Mouse (Mus musculus) embryo, embryonic 11 days (tissue): ENCODE data around the gene Pde6h.

Source experiments
- DNase-seq: peaks from one replicate; pipeline ENCODE4 v3.0.0-alpha.2; 2015

Pde6h gene

DNA sequence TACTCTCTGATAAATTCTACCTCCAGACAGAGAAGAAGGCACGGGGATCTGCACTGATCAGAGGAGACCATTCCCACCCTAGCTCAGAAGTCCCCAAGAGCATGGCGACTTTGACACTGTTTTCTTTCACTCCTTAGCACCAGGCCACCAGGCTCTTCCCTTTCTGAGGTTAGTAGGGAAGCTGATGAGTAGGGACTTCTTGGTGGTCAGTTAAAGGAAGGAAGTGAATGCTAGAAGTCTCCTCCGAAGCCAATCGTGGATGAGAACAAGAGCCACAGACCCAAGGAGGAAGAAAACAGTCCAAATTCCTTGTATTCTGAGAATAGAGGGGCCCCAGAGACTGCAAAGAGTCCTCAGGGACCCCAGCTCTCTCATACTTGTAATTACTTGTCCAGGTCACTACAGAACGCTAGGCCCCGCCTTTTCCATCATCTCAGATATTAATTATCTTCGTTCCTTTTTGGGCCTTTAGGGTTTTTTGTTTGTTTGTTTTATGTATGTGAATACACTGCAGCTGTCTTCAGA lies 65.0 kb downstream of the Pde6h start:
- DNase-seq: no peak

DNA sequence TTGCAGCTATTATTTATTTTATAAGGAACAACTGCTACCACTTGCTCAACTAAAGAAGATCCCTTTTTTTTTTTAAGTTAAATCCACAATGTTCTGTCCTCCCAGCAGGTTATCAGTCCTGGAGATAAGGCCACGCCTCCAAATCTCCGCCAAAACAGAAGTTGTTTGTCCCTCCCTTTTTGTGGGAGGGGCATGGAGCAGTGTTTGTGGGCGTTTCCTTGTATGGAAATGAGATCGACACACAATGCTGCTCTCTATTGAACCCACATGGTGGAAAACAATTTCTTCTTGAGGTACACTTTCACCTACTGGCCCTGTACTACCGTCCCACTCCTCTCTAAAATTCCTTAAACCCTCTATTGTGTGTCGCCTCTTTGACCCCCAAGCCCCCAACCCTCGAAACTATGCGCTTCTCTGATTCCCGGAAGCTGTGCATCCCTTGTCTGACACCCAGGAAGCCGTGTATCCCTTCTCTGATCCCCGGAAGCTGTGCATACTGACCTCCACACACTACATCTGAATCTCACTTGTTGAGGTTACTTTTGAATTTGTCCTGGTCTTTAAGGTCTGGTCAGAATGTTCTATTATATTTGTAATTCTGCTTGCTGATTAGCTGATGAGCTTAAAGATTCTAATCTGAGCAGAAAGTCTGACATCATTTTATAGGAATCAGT lies 66.3 kb downstream of the Pde6h start:
- peak; percentile 44 for DNase-seq

DNA sequence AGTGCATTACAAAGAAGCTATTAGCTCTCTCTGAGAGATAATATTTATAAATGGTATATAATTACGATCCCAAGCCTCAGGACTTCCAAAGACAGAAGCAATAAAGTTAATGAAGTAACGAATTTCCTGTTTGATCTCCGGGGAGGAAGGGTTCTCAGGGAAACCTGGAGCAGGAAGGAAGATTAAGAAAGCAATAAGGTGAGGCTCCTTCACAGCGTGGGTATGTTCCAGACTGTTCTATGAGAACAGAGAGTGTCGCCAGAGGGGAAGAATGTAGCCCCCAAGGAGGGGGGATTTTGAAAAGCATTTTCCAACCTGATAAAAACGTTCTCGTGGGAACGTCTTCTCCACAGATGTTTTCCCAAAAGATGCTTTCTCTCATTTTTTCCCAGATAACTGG lies 66.9 kb downstream of the Pde6h start:
- DNase-seq: no peak

DNA sequence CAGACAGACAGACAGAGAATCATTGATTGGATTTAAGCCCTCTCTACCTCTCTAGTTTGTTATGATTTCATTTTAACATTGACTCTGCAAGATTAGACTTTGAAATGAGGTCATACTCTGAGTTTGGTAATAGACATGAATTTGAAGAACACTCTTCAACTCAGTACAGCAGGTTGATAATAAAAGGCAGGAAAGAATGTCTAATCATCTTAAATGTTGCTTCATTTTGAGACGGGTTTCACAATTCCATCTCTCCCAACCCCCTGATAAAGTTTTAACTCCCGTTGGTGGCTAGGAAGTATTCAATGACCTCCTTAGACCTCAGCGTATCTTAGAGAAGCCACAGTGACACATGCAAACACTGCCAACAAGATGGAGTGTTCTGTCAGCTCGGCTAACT lies 69.9 kb downstream of the Pde6h start:
- no peak for DNase-seq

DNA sequence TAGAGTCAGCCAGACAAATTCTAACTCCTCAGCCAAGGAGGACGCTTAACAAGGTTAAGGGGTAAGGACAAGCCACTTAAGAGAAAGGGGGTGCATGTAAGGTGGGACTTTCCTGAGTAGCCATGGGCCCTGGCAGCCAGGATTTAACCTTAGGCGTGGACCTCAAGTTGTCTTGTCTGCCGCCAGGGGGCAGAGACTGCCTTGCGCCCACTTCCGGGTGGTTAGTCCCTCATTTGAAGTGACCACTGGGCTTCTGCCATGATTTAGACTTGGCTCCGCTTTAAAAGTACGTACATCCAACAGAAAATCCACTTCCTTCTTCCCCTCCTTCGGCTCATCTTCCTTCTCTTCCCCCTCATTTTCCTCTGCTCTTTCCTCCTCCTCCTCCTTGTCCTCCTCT lies 71.9 kb downstream of the Pde6h start:
- peak; percentile 57 for DNase-seq

DNA sequence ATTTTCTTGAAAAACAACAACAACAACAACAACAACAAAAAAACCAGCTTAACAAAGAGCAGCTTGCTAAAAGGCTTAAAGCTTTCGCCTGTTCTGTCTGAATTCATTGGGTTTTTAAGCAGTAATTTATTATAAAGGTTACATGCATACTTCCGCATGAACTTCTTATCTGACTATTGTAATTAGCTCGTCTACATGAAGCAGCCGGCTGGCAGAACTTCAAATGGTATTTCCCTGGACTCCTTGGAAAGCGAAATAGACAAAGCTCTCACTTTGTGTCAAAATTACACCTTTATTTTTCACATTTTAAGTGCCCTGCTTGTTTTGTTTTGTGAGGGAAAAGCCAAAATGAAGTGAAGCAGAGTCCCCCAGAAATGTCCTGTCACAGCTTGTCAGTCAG lies 72.7 kb downstream of the Pde6h start:
- no peak for DNase-seq

DNA sequence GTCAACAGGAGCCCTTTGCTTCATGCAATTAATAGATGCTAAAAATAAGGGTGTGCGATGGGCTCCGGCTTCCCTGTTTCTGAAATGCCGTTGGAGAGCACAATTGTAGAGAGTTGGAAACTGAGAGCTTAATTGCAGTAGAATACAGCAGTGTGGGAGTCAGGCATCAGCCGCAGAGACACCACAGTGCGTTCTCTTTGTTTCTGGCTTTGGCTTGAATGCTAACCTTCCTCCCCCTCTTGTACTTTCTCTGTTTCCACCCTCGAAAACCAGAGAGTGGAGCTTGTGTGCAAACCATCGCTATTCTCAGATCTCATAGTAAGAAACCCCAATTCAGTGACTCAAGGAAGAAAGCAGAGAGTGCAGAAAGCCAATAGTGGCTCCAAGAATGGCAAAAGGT lies 74.5 kb downstream of the Pde6h start:
- no peak for DNase-seq

DNA sequence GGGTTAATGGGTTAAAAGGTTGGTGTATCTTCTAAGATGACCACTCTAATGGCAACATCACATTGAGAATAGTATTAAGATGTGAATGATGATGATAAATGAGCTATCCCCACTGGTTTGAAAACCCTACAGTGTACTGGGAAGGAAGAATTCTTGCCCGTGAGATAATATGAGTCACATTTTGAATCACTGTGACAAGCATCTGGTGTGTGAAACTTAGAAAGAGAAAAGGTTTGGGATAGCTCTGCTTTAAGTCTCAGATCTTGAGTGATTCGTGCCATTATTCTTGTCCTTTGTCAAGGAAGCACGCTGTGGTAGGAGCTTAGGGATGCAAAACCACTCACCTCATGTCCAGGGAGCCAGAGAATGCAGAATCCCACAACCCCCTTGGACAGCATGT lies 75.4 kb downstream of the Pde6h start:
- DNase-seq: no peak

DNA sequence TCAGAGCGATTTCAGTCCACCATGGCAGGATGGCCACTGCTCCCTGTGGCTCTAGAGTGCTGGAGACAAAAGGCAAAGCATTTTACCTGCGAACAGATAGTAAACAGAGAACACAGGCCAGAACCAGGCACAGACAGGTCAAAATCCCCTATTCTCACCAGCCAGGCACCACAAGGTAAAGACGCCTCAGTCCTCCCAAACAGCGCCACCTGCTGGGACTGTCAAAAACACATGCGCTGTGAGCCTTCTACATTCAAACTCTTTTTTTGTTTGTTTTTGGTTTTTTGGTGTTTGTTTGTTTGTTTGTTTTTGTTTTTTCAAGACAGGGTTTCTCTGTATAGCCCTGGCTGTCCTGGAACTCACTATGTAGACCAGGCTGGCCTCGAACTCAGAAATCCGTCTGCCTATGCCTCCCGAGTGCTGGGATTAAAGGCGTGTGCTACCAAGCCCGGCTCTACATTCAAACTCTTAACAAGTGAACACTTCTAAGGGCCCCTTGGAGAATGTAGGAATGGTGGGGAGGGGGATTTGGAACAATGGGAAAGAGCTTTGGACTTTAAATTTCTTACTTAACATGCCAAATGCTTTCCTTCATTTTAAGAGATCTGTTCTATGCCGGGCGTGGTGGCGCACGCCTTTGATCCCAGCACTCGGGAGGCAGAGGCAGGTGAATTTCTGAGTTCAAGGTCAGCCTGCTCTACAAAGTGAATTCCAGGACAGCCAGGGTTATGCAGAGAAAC lies 76.2 kb downstream of the Pde6h start:
- no peak for DNase-seq

DNA sequence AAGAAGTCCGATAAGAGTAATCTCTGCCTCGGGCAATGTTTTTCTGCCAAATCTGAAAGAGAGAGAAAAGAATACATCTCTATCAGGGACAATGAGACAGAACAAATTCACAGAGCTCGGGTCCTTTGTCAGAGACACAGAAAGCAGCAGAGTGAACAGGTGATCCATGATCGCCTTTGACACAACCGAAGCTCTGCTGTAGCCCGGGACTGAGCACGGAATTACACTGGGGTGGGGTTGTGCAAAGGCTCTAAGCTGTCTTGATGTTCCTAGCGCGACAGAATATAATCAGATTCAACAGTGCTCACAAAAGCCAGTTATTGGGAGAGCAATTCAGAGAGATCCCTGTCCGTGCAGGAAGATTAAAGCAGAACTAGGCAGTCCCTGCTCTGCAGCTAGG lies 77.1 kb downstream of the Pde6h start:
- DNase-seq: no peak

DNA sequence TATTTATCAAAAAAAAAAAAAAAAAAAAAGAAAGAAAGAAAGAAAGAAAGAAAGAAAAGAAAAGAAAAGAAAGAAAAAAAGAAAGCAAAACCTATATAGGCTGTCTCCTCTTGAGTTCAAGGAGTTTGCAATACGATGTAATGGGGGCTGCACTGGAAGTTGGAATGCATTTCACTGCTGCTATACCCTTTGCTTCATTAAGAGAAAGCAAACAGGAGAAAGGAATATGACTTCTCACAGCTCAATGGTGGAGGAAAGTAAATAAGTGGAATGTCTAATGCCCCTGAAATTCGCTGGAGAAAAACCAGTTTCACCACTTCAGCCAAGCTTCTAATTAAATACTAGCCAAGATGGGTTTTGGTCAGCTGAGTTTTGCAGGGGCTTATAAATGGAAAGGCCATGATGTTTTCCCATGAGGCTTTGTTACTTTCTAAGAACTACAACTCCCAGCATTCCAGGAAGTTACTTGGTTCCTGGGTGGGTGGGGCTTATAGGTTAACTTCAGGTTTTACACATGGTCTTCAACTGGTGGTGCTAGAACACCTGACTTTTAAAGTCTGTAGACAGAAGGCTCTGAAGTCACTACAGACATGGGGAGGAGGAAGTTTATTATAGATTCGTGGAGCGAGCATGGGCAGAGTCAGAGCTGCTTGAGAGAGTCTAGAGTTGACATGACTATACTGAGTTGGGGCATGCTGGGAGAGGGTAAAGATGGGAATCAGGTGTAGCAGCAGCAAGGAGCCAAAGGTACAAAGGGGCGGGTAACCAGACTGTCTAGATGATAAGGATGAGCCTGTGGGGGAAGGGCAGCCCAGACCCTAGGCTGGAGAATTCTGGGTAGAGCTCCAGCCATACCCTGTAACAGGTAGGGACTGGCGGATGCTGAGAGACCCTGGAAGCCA lies 77.9 kb downstream of the Pde6h start:
- peak; percentile 21 for DNase-seq

DNA sequence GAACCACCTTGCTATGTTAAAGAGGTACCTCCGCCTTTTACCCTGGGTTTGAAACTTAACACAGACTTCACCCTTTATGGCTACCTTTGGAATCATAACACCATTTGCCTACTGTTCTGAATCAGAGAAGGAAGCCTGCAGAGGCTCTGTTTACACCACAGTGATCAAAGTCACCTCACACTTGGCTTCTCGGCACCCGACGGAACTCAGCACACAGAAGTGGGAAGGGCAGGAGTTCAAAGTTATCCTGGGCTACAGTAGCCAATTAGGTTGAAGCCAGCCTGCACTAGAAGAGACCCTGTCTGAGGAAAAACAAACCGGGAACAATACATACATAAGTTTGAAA lies 78.5 kb downstream of the Pde6h start:
- DNase-seq: no peak

DNA sequence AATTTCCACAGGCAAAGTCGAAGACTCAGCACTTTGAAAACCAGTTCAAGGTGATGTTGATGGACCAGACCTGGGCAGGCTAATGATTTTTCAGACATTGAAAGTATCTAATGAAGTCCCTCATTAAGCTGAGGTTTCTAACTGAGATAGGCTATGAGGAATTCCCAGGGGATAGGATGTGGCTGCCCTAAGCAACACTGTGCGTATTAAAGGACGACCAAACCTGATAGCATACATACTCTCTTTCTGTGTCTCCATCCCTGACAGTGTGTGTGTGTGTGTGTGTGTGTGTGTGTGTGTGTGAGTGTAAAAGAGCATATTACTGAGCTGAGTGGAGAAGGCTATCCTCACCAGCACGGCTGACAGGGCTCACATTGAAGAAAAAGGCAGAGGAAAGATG lies 80.7 kb downstream of the Pde6h start:
- DNase-seq: no peak

DNA sequence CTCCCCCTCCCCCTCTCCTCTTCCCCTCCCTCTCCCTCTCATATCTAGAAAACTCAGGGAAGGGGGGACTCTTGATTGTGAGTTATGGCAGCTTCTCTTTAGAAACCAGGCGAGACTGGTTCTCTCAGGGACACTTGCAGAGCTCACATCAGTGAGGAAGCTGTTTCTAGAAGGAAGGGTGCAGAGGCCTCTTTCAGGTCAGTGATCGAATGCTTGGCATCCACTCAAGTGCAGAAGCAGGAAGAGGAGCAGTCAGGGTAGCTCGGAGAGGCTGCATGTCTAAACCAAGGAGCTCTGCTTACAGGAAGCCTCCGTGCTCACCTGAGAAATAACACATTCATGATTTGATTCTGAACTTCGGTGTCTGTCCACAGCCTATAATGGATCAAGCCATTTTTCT lies 87.6 kb downstream of the Pde6h start:
- DNase-seq: no peak

DNA sequence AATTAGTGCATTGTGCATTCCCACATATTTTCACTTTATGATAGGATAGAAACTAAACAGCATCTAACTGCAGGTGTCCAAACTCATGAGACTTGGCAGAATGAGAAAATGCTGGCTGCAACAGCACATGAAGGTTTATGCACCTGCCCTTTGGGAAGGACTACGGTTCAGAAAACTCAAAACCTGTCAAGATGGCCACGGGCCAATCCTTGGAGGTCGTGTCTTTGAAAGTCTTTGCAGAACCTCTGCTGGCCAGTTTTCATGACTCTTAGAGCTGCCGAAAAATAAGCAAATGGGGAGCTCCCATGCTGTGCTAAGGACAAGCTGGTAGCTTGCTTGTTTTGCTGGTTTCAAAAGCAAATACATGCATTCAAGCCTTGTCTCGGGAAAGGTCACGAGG lies 90.7 kb downstream of the Pde6h start:
- DNase-seq: no peak

DNA sequence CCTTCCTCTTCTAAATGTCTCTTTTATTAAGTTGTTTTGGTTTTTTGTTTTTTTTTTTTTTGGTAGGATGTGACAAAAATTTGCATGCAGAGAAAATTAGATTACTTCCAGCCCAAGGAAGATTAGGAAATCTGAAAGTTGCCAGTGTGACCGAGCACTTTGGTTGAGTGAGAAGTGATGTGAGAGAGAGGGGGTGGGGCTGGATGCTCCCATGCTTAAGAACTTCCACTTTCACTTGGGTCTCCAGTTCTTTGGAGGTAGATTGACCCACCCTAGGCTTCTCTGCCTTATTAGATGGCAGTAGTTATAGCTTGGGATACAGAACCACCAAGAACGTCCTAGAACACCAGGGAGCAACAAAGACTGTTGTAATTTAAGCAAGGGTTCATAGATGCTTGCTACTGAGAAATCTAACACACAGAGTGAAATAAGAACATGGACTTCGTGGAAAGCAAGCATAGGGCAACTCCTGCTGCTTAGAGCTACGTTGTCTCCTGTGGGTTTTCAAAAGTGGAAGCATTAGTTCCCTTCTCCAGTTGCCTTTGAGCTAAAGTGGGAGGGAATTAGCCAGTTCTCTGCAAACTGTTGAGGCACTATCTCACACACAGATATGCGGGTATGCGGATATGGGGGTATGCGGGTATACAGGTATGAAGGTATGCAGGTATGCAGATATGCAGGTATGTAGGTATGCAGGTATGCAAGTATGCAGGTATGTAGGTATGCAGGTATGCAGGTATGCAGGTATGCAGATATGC lies 93.8 kb downstream of the Pde6h start:
- no peak for DNase-seq
